Mouse (Mus musculus) c-Kit-positive CD71-negative TER-119-negative erythroid progenitor cells, embryonic 14.5 days (primary cell): Measurements from ENCODE around the gene Fgg.
A peak's percentile ranks its signal among the peaks of the same experiment; 100 is the strongest.

Experiments used
- DNase-seq: peaks from one replicate; pipeline ENCODE4 v3.0.0-alpha.2; 2013; ENCODE audit warnings: low read depth

Gene Fgg

DNA sequence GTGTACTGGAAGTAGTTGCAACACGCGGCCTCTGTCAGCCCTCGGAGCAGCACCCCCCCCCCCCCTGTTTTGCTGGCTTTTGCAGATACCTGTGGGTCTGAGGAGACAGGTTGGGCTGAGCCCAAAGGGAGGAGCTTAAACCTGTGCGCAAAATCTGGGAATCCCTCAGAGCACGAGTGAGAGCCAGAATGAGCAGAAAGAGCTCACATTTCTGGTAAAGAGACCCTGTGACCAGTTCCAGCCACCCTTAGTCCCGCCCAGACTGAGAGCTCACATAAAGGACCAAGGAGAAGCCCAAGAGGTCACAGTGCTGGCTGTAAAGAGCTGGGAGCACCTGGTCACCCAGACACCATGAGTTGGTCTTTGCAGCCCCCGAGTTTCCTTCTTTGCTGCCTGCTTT is at the start of gene Fgg:
Gene Fgg, plus strand, starts transcription at position 168 of the 400 bp plus-strand sequence.
- no peak for DNase-seq

GRCm38 (mm10) chr3:82971046-82971445 is 36.5 kb upstream of the Fgg start:
- no peak for DNase-seq

- DNase-seq: no peak
Observed at GRCm38 (mm10) chr3:82980818-82981217, 26.7 kb upstream of the Fgg start.

- DNase-seq: no peak
Observed at GRCm38 (mm10) chr3:82981861-82982260, 25.7 kb upstream of the Fgg start.

- no peak for DNase-seq
Observed at GRCm38 (mm10) chr3:82984840-82985239, 22.7 kb upstream of the Fgg start.

DNA sequence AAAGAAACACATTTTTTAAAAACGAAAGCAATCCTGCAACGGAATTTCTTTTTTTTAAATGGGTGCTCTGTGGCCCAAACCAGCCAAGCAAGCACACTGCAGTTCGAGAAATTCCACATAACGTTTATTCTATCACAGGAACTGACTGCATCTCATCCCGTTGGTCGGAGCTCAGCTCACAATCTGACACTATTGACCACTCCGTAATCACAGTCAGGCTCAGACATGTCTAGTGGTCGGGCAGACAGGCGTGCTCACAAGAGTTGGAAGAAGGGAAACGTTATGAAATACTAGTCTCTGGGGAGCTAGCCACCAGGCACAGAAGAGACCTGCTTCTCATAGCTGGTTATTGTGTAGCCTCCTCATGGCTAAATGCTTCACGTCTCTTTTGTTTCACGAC is 15.6 kb upstream of the Fgg start:
- DNase-seq: no peak

DNA sequence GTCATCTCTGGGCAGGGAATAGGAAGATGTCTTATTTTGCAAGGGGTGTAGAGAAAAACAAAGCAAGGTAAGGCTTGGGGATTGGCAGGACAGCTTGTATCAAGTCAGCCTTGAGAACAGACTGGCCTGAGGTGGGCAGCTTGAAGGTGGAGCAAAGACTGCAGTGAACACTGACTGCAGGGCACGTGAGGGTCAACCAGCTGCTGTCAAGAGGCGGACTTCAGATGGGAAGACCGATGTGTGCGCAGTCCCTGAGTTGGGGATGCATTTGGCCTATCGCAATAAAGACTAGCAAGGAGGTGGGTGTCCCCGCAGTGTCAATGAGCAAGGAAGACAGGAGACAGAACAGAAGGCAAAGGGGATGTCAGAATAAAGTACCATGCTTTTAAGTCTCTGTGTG is 14.6 kb upstream of the Fgg start:
- no peak for DNase-seq

- peak; percentile 9 for DNase-seq
Observed at GRCm38 (mm10) chr3:82995368-82995767, 12.2 kb upstream of the Fgg start.

DNA sequence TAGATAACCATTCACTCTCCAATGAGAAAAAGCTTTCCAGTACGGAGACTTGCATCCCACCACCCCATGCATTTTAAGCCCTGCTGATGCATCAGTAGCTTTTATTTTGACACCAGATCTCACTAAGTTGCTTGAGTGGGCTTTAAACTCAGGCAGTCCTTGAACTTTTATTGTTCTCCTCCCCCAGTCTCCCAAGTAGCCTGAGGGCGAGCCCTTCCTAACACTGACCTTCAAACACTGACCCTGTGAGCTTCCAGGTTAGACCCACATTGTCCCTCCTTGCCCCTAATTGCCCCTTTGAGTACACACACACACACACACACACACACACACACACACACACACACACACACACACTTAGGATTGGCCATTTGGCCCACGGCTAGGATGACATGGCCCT is 10.9 kb upstream of the Fgg start:
- no peak for DNase-seq

DNA sequence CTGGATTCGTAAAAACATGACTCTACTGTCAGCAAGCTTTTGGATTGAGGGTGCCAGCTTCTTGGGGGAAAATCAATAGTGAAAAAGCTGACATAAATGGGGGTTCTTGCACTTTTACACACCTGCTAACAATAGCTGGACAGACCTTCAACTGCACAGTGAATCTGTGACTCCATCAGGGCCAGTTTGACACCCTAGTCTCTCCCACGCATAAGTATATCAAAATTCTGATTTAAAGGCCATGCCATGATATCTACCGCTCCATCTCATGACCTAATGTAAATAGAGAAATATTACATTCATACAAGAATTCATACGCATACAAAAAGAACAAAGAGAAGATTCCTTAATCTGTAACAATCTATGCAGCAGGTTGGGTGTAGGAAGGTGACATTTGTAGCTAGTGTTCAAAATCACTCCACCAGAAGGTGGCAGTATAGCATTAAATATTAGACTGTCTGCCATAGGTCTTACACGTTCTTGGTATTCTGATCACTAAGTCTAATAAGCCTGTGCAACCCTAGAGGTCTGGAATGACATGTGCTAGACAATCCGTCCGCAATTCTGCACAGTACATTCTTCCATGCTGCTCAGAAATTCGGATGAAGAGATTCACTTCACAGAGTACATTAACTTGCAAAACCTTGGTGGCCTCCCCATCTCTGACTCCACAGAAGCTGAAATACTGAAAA is 8.6 kb upstream of the Fgg start:
- peak; percentile 65 for DNase-seq

GRCm38 (mm10) chr3:82999995-83000394 is 7.5 kb upstream of the Fgg start:
- DNase-seq: no peak

GRCm38 (mm10) chr3:83002191-83002590 is 5.3 kb upstream of the Fgg start:
- DNase-seq: peak; percentile 34

DNA sequence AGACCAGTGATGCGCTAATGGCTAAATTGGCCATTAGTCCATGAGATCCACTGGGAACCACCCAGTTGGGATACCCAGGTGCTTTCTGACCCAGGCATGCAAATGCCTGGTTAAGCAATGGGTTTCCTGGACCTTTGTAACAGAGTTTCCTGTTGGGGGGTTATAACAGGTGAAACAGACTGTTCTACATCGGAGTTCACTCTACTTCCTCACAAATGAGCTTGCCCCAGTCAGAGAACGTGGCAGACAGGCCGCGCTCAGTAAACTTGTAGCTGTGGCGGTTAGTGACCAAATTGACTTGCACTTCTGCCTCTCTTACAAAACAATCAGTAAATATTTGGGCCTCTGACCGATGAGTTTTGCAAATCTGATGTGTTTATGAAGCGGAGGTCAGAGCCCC is 4.5 kb upstream of the Fgg start:
- no peak for DNase-seq

- no peak for DNase-seq
Observed at GRCm38 (mm10) chr3:83004801-83005200, 2.7 kb upstream of the Fgg start.

GRCm38 (mm10) chr3:83010291-83010690 is 2.8 kb downstream of the Fgg start:
- DNase-seq: no peak

DNA sequence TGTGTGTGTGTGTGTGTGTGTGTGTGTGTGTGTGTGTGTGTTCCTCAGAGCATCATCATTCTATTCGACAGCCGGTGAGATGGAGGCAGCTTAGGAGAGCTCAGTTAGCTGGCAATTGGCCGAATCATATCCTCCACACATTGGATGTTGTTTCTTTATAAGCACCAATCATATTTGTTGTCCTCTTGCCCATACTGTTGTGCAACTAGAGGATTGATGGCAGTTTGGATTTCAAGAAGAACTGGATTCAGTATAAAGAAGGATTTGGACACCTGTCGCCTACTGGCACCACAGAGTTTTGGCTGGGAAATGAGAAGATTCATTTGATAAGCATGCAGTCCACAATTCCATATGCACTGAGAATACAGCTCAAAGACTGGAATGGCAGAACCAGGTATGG is 3.6 kb downstream of the Fgg start:
- no peak for DNase-seq

DNA sequence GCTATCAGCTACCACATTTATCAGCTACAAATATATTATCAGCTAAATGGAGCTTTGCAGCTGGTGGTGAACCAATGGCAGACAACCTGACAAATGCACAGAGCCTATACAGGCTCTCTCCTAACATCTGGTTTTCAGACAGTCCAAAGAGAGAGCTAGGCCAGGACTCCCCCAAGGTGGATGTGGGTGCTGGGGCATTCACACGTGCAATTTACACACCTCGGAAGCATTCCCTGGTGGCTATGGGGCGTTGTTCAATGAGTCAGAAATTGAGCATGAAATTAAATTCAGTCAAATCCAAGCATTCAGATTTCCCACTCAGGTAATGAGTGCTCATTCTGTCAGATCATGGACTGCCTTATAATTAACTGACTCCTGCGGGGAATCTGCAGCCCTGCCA is 4.0 kb downstream of the Fgg start:
- DNase-seq: no peak

GRCm38 (mm10) chr3:83012636-83013035 is 5.1 kb downstream of the Fgg start:
- no peak for DNase-seq

DNA sequence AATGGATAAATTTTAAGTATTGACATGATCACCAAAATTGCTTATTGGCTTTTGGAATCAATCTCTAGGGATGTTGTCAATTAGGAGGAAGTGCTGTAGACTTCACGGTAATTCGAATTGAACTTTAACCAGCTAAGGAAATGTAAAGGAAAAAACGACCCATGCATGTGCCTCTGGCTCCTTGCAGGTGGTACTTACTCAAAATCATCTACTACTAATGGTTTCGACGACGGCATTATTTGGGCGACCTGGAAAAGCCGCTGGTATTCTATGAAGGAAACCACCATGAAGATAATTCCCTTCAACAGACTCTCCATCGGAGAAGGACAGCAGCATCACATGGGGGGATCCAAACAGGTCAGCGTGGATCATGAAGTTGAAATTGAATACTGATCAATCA is 6.4 kb downstream of the Fgg start:
- DNase-seq: no peak

GRCm38 (mm10) chr3:83016236-83016635 is 8.7 kb downstream of the Fgg start:
- no peak for DNase-seq

DNA sequence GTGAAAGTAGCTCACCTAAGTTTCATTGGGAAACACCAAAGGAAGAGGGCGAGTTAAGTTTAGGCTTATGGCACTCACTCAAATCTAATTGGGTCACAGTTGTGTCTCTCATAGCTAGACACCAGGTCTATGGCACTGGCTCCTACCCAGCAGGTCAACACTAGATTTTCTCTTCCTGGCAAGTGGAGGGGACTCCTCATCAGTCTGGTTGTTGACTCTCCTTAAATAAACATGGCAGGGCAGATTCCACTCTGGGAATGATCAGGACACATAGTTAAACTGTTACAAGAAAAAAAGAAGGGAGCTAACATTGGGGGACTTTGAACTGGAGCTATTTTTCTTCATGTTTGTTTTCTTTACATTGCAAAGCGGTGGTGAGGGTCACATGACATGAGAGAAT is 12.9 kb downstream of the Fgg start:
- no peak for DNase-seq

GRCm38 (mm10) chr3:83021176-83021575 is 13.7 kb downstream of the Fgg start:
- no peak for DNase-seq

- DNase-seq: no peak
Observed at GRCm38 (mm10) chr3:83025036-83025435, 17.5 kb downstream of the Fgg start.

DNA sequence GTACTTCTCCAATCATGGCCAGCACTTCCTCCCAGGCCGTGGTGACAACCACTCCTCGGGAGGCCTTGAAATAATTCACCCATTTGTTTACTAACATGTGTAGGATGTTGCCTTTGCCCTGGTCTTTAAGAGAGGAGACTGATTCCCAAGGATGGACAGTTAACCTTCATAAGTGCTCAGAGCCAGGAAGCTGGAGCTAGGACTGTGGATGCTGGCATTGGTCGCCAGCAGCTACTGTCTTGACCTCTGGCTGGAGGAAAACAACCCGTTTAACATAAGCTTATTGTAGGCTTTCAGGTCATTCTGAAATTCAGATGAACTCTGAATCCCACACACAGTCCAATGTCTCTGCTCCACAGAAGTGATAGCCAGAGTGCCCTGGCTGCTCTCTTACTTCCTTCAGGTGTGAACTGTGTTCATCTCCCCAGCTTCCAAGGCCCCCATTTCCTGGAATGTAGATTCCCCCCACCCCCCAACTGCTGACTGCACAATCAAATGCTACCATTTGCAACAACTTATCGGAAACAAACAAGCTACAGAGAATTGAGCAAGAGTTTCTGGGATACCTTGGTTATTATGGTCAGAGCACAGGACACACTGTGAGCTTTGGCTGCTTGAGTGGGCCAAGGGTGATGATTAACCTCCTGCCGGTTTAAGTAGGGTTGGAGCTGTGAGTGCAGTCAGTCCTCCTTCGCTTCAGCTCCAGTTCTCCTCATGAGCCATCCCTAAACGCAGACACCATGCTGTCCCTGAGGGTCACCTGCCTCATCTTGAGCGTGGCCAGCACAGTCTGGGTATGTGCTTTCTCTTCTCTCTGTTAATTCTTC is 18.2 kb downstream of the Fgg start, which contains the start of gene Fga:
Gene Fga, plus strand, starts transcription at position 602 of the 827 bp plus-strand sequence.
- DNase-seq: no peak
